In the genomic region with DNA sequence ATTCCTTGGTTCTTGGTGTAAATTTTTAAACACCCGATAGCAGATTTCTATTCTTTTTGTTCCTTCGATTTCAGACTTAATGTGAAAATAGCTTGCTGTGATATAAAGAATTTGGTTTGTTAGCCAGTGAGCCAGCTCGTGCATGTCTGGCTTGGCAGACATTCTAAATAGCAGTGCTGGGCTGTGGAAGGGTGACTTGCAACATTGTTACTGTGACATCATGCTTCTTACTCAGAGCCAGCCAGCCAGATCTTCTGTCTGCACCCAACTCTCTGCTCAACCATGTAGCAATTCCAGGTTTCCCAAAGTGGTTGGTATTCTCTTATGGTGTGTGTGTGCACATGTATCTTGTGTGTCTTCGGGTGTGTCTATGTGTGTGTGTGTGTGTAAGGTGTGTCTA, we compare ENCODE assay signal across 9 mouse cellular contexts.
DNase-seq lines count a peak whose midpoint lies in the region; ATAC-seq and TF ChIP-seq lines count a peak whose summit lies in the region.
"Had no signal": no experiment of that assay in that cellular context is flagged by ENCODE, and none has a peak within 500 bp of the region (broad histone marks: within the 10 kb centered on the region; RNA-seq: fewer than 3 reads in every experiment).

No protein-coding gene starts in this region.

- no peak overlapping the region for H3K4me2 ChIP-seq in embryonic facial prominence, embryonic 15.5 days (replicated peaks)
- H3K4me2 ChIP-seq in lung, postnatal 0 days (replicated peaks; ENCODE audit: low read depth, low read length) = no peak overlapping the region

- H3K9ac ChIP-seq in embryonic facial prominence, embryonic 15.5 days = no peak overlapping the region
- no peak overlapping the region for H3K9ac ChIP-seq in lung, postnatal 0 days (replicated peaks; ENCODE audit: low read depth)

- no peaks in the 10 kb centered on the region for H3K27me3 ChIP-seq in embryonic facial prominence, embryonic 15.5 days
- no peaks in the 10 kb centered on the region for H3K27me3 ChIP-seq in lung, postnatal 0 days (replicated peaks; ENCODE audit: insufficient read depth, low read length)

- WGBS in embryonic facial prominence, embryonic 15.5 days = 55% methylated on average over 4 of the region's 4 CpGs
- WGBS in lung, postnatal 0 days = 62% methylated on average over 4 of the region's 4 CpGs

- H3K4me1 ChIP-seq in embryonic facial prominence, embryonic 15.5 days = peaks cover 35% of the 10 kb centered on the region
- H3K4me1 ChIP-seq in lung, postnatal 0 days (ENCODE audit: insufficient read depth, low read depth, low read length) = peaks cover 2% of the 10 kb centered on the region; the same call in 1 of the 2 replicates

- TF ChIP-seq CTCF in lung, postnatal 0 days (IDR thresholded peaks at IDR 0.05) = no peak

- no peaks in the 10 kb centered on the region for H3K9me3 ChIP-seq in embryonic facial prominence, embryonic 15.5 days (replicated peaks)
- no peaks in the 10 kb centered on the region for H3K9me3 ChIP-seq in lung, postnatal 0 days (ENCODE audit: low read length)

- no peak for TF ChIP-seq EP300 in lung, postnatal 0 days (IDR thresholded peaks at IDR 0.05)

- DNase-seq in layer of hippocampus, adult 9-11 months = peak; percentile 43
- no peak for DNase-seq in layer of hippocampus, adult 9-10 months (ENCODE audit: low spot score)
- DNase-seq in adrenal gland, adult 2 months = peak; percentile 61
- DNase-seq in lung, postnatal 0 days (ENCODE audit: low spot score) = peak; percentile 88
- no peak for DNase-seq in embryo, embryonic 10 days (ENCODE audit: low spot score)
- DNase-seq: thymus, postnatal 14 days had no signal

- H3K36me3 ChIP-seq in embryonic facial prominence, embryonic 15.5 days = no peaks in the 10 kb centered on the region
- H3K36me3 ChIP-seq in lung, postnatal 0 days (ENCODE audit: insufficient read depth, low read length) = no peaks in the 10 kb centered on the region

- H3K27ac ChIP-seq in embryonic facial prominence, embryonic 15.5 days (replicated peaks) = 0 out of 2 replicates have a peak overlapping the region, but pooled peaks have one; percentile 28
- H3K27ac ChIP-seq in lung, postnatal 0 days (ENCODE audit: low read length) = no peak overlapping the region

- H3K4me3 ChIP-seq in embryonic facial prominence, embryonic 15.5 days (replicated peaks) = no peak overlapping the region
- no peak overlapping the region for H3K4me3 ChIP-seq in lung, postnatal 0 days (ENCODE audit: low read depth, low read length)
- H3K4me3 ChIP-seq: erythroblast, embryonic 14.5 days had no signal

- ATAC-seq in embryonic facial prominence, embryonic 15.5 days (ENCODE audit: insufficient number of reproducible peaks, low FRiP score, low TSS enrichment, low read depth) = no peak
- ATAC-seq in lung, postnatal 0 days = peak; percentile 85
- no peak for ATAC-seq in erythroid progenitor cell, adult 5-6 weeks (replicated peaks; ENCODE audit: low FRiP score, poor library complexity, severe bottlenecking)

Comparison
In these comparisons a context has a peak if more than half of its experiments do, and no peak if none do; other contexts are left out.
1. DNase-seq: peak in layer of hippocampus, adult 9-11 months (single experiment), adrenal gland, adult 2 months (single experiment) and lung, postnatal 0 days (single experiment); none in layer of hippocampus, adult 9-10 months (single experiment) and embryo, embryonic 10 days (single experiment).